Mouse (Mus musculus) cerebellum, adult (tissue): ENCODE measurements around the gene Snn.
"Not testable (repeated sequence)": the region's sequence is repeated elsewhere in the genome, so short reads cannot be mapped to it uniquely, and the experiment has no call there.

Source experiments
- ATAC-seq: cut with Nextera tagmentation; 2 replicates; pipeline ENCODE4 v1.9.2; 2017; ENCODE audit warnings: mild to moderate bottlenecking, moderate library complexity, mixed read lengths; ENCODE audit not compliant: insufficient number of reproducible peaks, low FRiP score, low TSS enrichment

Gene Snn

GRCm38 (mm10) chr16:11060645-11061044, at the start of gene Snn:
Snn (plus strand) TSS chr16:11060945.
- ATAC-seq = no peak

GRCm38 (mm10) chr16:11011206-11011605, 49.5 kb upstream of the Snn start:
- no peak for ATAC-seq

GRCm38 (mm10) chr16:11011939-11012338, 48.8 kb upstream of the Snn start:
- no peak for ATAC-seq

GRCm38 (mm10) chr16:11012571-11013463, 47.9 kb upstream of the Snn start:
- no peak; the same call in 1 of the 2 replicates for ATAC-seq

- ATAC-seq = not testable (repeated sequence)
These were observed 47.1 kb upstream of the Snn start for GRCm38 (mm10) chr16:11013464-11014147.

- ATAC-seq = no peak
These were observed 46.3 kb upstream of the Snn start for GRCm38 (mm10) chr16:11014407-11014806.

GRCm38 (mm10) chr16:11016353-11016752, 44.4 kb upstream of the Snn start:
- ATAC-seq = no peak

GRCm38 (mm10) chr16:11017807-11018595, 42.7 kb upstream of the Snn start:
- ATAC-seq = no peak

GRCm38 (mm10) chr16:11021403-11022112, 39.2 kb upstream of the Snn start:
- no peak for ATAC-seq

GRCm38 (mm10) chr16:11022113-11022489, 38.6 kb upstream of the Snn start:
- no peak for ATAC-seq

- ATAC-seq = no peak
These were observed 37.1 kb upstream of the Snn start for GRCm38 (mm10) chr16:11023618-11024017.

GRCm38 (mm10) chr16:11024841-11025240, 35.9 kb upstream of the Snn start:
- ATAC-seq = no peak

GRCm38 (mm10) chr16:11028206-11028605, 32.5 kb upstream of the Snn start:
- ATAC-seq = no peak

GRCm38 (mm10) chr16:11030844-11031243, 29.9 kb upstream of the Snn start:
- no peak for ATAC-seq

- no peak for ATAC-seq
These were observed 29.4 kb upstream of the Snn start for GRCm38 (mm10) chr16:11031320-11031719.

- ATAC-seq = peak; percentile 42; the same call in 1 of the 2 replicates
These were observed 26.4 kb upstream of the Snn start for GRCm38 (mm10) chr16:11034193-11034803.

GRCm38 (mm10) chr16:11035273-11035672, 25.5 kb upstream of the Snn start:
- no peak for ATAC-seq

GRCm38 (mm10) chr16:11035790-11036431, 24.8 kb upstream of the Snn start:
- peak; percentile 90 for ATAC-seq

- ATAC-seq = no peak
These were observed 20.1 kb upstream of the Snn start for GRCm38 (mm10) chr16:11040603-11041002.
